Mouse (Mus musculus) right cerebral cortex, postnatal 14 days (tissue): ENCODE measurements around the gene Pnliprp1.

ENCODE experiments used
- DNase-seq: peaks from one replicate; pipeline ENCODE4 v3.0.0; 2022

The Pnliprp1 gene

GRCm38 (mm10) chr19:58783938-58784337, 55.3 kb downstream of the Pnliprp1 start:
- DNase-seq, result no peak

GRCm38 (mm10) chr19:58789194-58789593, 60.5 kb downstream of the Pnliprp1 start:
- DNase-seq, result no peak
